Mouse (Mus musculus) bone marrow macrophage, adult 2 months (primary cell): ENCODE measurements around the gene Muc13.

Source experiments
- CTCF ChIP-seq: IDR thresholded peaks from 2 replicates; pipeline ENCODE4 v1.5.1; 2012; ENCODE audit warnings: low read depth, mild to moderate bottlenecking, low read length, moderate library complexity
- POLR2A ChIP-seq: IDR thresholded peaks from 2 replicates; pipeline ENCODE4 v1.6.1; 2012; ENCODE audit warnings: mild to moderate bottlenecking, low read depth, low read length, borderline replicate concordance

GRCm38 (mm10) chr16:33776766-33777529, 16.9 kb upstream of the Muc13 start:
- TF ChIP-seq CTCF (no peak), POLR2A (no peak)
